ENCODE assay signal across 8 mouse cellular contexts in the genomic region with DNA sequence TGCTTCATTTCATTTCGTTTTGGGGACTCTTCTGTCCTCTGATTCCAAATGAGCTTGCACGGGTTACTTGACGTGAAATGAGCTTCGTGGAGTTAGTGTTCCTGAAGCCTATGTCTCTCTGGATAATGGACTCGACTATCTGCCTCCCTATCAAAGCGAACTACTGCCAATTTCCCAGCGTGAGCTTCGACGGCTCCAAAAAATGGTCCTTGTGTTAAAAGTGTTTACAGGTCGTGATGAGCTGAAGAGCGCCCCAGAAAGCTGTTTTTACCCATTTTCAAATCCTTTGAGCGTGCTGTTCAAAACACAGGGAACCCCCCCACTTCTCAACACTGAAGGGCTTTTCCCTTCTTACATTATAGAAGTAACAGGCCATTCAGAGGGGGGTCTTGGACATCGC. TPM values are rescaled to one million over a fixed set of nuclear protein-coding genes. Genes with fewer than 3 reads are reported as not detected.
DNase-seq lines count a peak whose midpoint lies in the region; ATAC-seq and TF ChIP-seq lines count a peak whose summit lies in the region.

No protein-coding gene starts in this region.

- H3K36me3 ChIP-seq in liver, adult 2 months (ENCODE audit: control insufficient read depth, insufficient read depth, low read length): no peaks in the 10 kb centered on the region
- H3K36me3 ChIP-seq in forebrain, embryonic 15.5 days: no peaks in the 10 kb centered on the region
- H3K36me3 ChIP-seq in macrophage (ENCODE audit: inconsistent target): no peaks in the 10 kb centered on the region

- H3K9me3 ChIP-seq in forebrain, embryonic 15.5 days: no peaks in the 10 kb centered on the region

- H3K9ac ChIP-seq in liver, adult 2 months (ENCODE audit: low read depth, low read length): peak overlapping the region; percentile 83
- peak overlapping the region; percentile 93 for H3K9ac ChIP-seq in forebrain, embryonic 15.5 days (replicated peaks)

- H3K27me3 ChIP-seq in liver, adult 2 months (ENCODE audit: control insufficient read depth, insufficient read depth, low read length): no peaks in the 10 kb centered on the region; the same call in 1 of the 2 replicates
- H3K27me3 ChIP-seq in forebrain, embryonic 15.5 days: no peaks in the 10 kb centered on the region

- WGBS in liver, adult 2 months: 3% methylated on average over 13 of the region's 13 CpGs
- 2% methylated on average over 13 of the region's 13 CpGs for WGBS in forebrain, embryonic 15.5 days
- 8% methylated on average over 13 of the region's 13 CpGs for WGBS in macrophage (ENCODE audit: missing documents)

- H3K79me2 ChIP-seq in liver, adult 2 months (ENCODE audit: control insufficient read depth, insufficient read depth, low read length): peaks cover 11% of the 10 kb centered on the region; the same call in 1 of the 2 replicates
- peaks cover 38% of the 10 kb centered on the region for H3K79me2 ChIP-seq in macrophage (ENCODE audit: inconsistent target)

- peak; percentile 39 for DNase-seq in liver, adult 2 months (ENCODE audit: extremely low read depth, low read depth, low spot score)
- DNase-seq in liver: no peak
- peak; percentile 4 for DNase-seq in c-Kit-positive CD71-positive TER-119-negative erythroid progenitor cells, embryonic 14.5 days (ENCODE audit: low read depth)
- DNase-seq in urinary bladder, postnatal 4 days (ENCODE audit: low spot score in 2 of 2): no peak
- DNase-seq in spleen, postnatal 14 days (ENCODE audit: low spot score in 2 of 2): no peak
- DNase-seq in ovary, adult 18-20 months (ENCODE audit: low spot score): no peak

- H3K4me1 ChIP-seq in liver, adult 2 months (ENCODE audit: control insufficient read depth, insufficient read depth, low read length): peaks cover 16% of the 10 kb centered on the region
- peaks cover 35% of the 10 kb centered on the region for H3K4me1 ChIP-seq in forebrain, embryonic 15.5 days

- peak overlapping the region; percentile 64 for H3K4me2 ChIP-seq in forebrain, embryonic 15.5 days (replicated peaks)

- peak; percentile 3; the same call in 1 of the 2 replicates for ATAC-seq in forebrain, embryonic 15.5 days (replicated peaks)

- TF ChIP-seq CTCF in liver, adult 2 months (IDR thresholded peaks at IDR 0.05; ENCODE audit: low read depth, low read length): no peak

- peak overlapping the region; percentile 92 for H3K4me3 ChIP-seq in liver, adult 2 months (ENCODE audit: insufficient read depth, low read depth, low read length)
- H3K4me3 ChIP-seq in forebrain, embryonic 15.5 days: peak overlapping the region; percentile 96
- H3K4me3 ChIP-seq in macrophage (ENCODE audit: inconsistent target): peak overlapping the region; percentile 42

- no peak for TF ChIP-seq POLR2A in liver, adult 2 months (IDR thresholded peaks at IDR 0.05; ENCODE audit: extremely low read depth, insufficient read depth, low read length)

- peak overlapping the region; percentile 78 for H3K27ac ChIP-seq in liver, adult 2 months (replicated peaks; ENCODE audit: insufficient read depth, low read depth, low read length)
- H3K27ac ChIP-seq in forebrain, embryonic 15.5 days (replicated peaks): peak overlapping the region; percentile 98
- H3K27ac ChIP-seq in macrophage: no peak overlapping the region

RNA-seq across cellular contexts. Expression of a gene that starts 0.7 kb away (rescaled TPM):
- total RNA-seq in liver, adult 2 months (2014; rRNA removed): 5.0 and 6.0 TPM in 2 replicates
- polyA plus RNA-seq in liver, adult 2 months (2012; rRNA removed): 5.7 and 7.2 TPM in 2 replicates
- 26.5 and 26.9 TPM in 2 replicates for polyA plus RNA-seq in forebrain, embryonic 15.5 days (2015; fragmentation: Nextera tagmentation; extraction: Ambion mirVana)
- total RNA-seq in macrophage (2018; cell fraction: chromatin; rRNA removed): 10 to 100 TPM in 25 of 26 experiments, 1 to 10 TPM in 1; 9.6 to 27.3 (median 18.4) TPM
- 10 to 100 TPM in 18 of 26 experiments, 1 to 10 TPM in 8; 8.3 to 16.7 (median 11.0) TPM for total RNA-seq in macrophage (2018; cell fraction: cytosol; rRNA removed)
- 10 to 100 TPM; 10.9 to 25.2 (median 16.2) TPM for total RNA-seq in macrophage (2018; cell fraction: nucleus; rRNA removed)
- 7.8 to 17.9 TPM (median 9.2 TPM) in 3 replicates for polyA plus RNA-seq in macrophage (2018)

Comparison
In these comparisons a context has a peak if more than half of its experiments do, and no peak if none do; other contexts are left out.
1. DNase-seq: peak in liver, adult 2 months (single experiment) and c-Kit-positive CD71-positive TER-119-negative erythroid progenitor cells, embryonic 14.5 days (single experiment); none in liver (single experiment), urinary bladder, postnatal 4 days (0 of 2), spleen, postnatal 14 days (0 of 2) and ovary, adult 18-20 months (single experiment).
2. H3K4me3 ChIP-seq: peak in every context shown above with its lines; median percentile 96 in forebrain, embryonic 15.5 days; 92 in liver, adult 2 months; 42 in macrophage.